Mouse (Mus musculus) CD8-positive naive resting alpha-beta T cell, adult 57 days (primary cell): Measurements from ENCODE around the gene Dctn5. TPM values are rescaled to one million over a fixed set of nuclear protein-coding genes. Genes with fewer than 3 reads are reported as not detected.

Source experiments
- total RNA-seq: library from RNA; stranded (reverse); gene quantifications from one replicate; pipeline ENCODE4 v1.2.4, GENCODE M21; 2023

Dctn5 gene
- total RNA-seq: 61.1 TPM

DNA sequence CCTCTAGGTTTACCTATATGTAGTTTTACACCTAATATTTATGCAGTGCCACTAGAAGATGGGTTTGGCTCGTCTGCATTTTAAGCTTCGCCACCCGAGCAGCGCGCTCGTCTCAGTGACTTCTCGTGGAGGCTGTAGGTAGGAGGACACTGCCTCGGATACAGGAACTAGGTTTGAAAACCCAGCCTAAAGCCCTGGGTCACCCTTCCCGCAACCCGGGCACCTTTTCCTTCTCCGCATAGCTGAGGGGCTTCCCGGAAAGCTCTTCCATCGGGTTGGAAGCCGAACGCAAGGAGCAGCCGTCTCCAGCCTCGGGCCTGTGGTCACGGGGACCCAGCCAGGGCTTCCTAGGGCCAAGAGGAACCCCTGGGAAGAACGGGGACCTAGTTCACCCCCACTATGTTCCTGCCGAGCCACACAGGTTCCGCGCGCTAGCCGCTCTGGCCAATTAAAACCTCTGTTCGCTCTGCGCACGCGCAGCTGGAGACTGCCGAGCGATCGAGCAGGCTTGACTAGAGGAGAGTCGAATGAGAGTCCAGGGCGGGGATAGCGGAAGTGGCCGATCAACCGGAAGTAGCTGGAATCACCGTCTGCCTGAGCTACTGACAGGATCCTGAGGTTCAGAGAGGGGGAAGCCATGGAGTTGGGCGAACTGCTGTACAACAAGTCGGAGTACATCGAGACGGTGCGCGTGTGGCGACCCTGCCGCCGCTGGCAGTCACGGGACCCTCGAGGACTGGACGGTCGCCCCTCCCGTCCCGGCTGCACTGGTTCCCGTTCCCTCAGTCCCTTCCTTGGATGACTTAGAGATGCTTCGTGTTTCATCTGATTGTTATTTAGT, at the start of gene Dctn5, which contains the start of gene Palb2:
Gene Dctn5, plus strand, starts transcription at position 545 of the 841 bp plus-strand sequence.
Gene Palb2, minus strand, starts transcription at position 489 of the 841 bp plus-strand sequence.

DNA sequence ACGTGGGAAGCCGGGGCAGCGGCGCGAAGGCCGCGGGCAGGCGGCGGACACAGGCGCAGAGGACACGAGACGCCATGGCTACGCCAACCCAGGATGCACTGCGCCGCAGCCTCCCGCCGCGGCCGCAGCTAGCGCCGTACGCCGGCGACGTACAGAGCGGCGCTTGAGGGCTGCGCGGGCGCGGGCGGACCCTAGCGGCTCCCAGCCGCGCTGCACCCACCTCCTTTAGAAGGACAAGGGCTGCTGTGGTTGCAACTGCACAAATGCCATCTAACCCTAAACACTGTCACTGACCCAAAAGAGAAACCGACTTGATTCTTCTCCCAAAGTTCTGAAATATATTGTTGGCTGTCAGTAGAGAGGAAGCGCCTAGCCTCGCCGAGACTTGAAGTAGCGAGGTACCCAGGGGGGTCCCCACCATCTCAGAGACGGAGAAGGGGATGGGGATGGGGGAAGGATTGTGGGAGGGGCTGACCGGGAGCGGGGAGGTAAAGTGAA, 31.0 kb upstream of the Dctn5 start, which contains the start of gene Ndufab1:
Gene Ndufab1, minus strand, starts transcription at position 140 of the 498 bp plus-strand sequence.

DNA sequence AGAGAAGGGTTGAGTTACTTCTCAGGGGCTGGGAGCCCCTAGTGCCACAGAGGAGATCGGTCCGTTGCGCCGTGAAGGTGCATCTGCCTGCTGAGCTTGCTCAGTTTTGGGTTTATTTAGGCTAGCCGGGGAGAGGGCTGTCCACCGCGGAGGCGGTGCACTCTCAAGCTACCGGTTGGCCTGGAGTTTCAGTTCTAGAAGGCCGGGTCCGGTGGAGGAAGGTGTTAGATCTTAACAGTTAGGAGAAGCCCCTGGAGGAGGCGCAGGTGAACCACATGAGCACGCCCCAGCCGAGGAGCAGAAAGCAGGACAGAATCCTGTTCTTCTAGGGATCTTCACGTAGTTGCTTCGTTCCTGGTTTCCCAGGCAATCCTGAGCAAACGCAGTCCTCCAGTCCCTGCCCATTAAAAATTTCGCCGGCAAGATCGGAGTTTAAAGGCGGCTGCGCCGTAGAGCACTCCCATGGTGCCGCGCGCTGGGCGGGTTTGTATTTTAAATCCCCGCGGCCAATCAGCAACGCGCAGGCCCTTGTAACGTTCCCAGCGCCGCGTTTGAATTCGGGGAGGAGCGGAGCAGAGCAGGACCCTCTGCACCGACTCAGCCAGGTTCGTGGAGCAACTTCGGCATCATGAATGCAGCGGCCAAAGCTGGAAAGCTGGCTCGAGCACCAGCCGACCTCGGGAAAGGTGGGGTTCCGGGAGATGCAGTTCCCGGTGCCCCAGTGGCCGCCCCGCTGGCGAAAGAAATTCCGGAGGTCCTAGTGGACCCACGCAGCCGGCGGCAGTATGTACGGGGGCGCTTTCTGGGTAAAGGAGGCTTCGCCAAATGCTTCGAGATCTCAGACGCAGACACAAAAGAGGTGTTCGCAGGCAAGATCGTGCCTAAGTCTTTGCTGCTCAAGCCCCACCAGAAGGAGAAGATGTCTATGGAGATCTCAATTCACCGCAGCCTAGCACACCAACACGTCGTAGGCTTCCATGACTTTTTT, 26.4 kb downstream of the Dctn5 start, which contains the start of gene Plk1:
Gene Plk1, plus strand, starts transcription at position 525 of the 988 bp plus-strand sequence.

GRCm38 (mm10) chr7:122186043-122186442, 53.2 kb downstream of the Dctn5 start, which contains the start of gene Ern2:
Gene Ern2, minus strand, starts transcription at chr7:122186207.

Other genes with a start within 250 kb of the Dctn5 start
- gene Cog7, start 151.3 kb upstream of the Dctn5 start, total RNA-seq: 12.2 TPM
- 28.6 TPM for gene Gga2, start 111.8 kb upstream of the Dctn5 start, total RNA-seq
- gene Ubfd1, start 65.9 kb upstream of the Dctn5 start, total RNA-seq: 35.6 TPM
- gene Ears2, start 65.8 kb upstream of the Dctn5 start, total RNA-seq: 19.6 TPM
- 82.2 TPM for gene Ndufab1, start 31.2 kb upstream of the Dctn5 start, total RNA-seq
- gene Palb2, start 56 bp upstream of the Dctn5 start, total RNA-seq: 5.7 TPM
- 5.0 TPM for gene Plk1, start 26.4 kb downstream of the Dctn5 start, total RNA-seq
- not detected for gene Ern2, start 53.2 kb downstream of the Dctn5 start, total RNA-seq
- not detected for gene Chp2, start 86.5 kb downstream of the Dctn5 start, total RNA-seq
- gene Prkcb, start 155.7 kb downstream of the Dctn5 start, total RNA-seq: 178 TPM